Comparison of ENCODE assay signal across 11 mouse cellular contexts in genomic region chr8:84001281-84002000, GRCm38 (mm10). TPM values are rescaled to one million over a fixed set of nuclear protein-coding genes. Genes with fewer than 3 reads are reported as not detected.
DNase-seq lines count a peak whose midpoint lies in the region; ATAC-seq lines count a peak whose summit lies in the region.
"Had no signal": no experiment of that assay in that cellular context is flagged by ENCODE, and none has a peak within 500 bp of the region (broad histone marks: within the 10 kb centered on the region; RNA-seq: fewer than 3 reads in every experiment).

TSS of gene 1700067K01Rik (plus strand) at chr8:84001502.

- WGBS in heart, embryonic 15.5 days = 45% methylated on average over 61 of the region's 61 CpGs
- WGBS in hindbrain, embryonic 11.5 days = 18% methylated on average over 61 of the region's 61 CpGs
- 20% methylated on average over 60 of the region's 61 CpGs for WGBS in midbrain, embryonic 16.5 days

- no peak within 1 kb of the TSS for H3K9ac ChIP-seq in heart, embryonic 15.5 days
- H3K9ac ChIP-seq in hindbrain, embryonic 11.5 days (ENCODE audit: low read depth, low read length) = 0 out of 2 replicates have a peak within 1 kb of the TSS, but pooled peaks have one; percentile 23
- peak within 1 kb of the TSS; percentile 41 for H3K9ac ChIP-seq in midbrain, embryonic 16.5 days (ENCODE audit: low read depth, low read length)

- intact Hi-C loops in heart, postnatal 25 days (cut with DNase I) = no loop called here
- intact Hi-C loops in gastrocnemius, postnatal 36 days (cut with DNase I) = no loop called here
- intact Hi-C loops in left cerebral cortex, postnatal 14 days (cut with DNase I) = no loop called here

- peaks cover 49% of the 10 kb centered on the region for H3K4me1 ChIP-seq in heart, embryonic 15.5 days (replicated peaks)
- H3K4me1 ChIP-seq in hindbrain, embryonic 11.5 days (replicated peaks; ENCODE audit: control insufficient read depth, insufficient read depth, low read length) = peaks cover 18% of the 10 kb centered on the region
- H3K4me1 ChIP-seq in midbrain, embryonic 16.5 days (ENCODE audit: control insufficient read depth, insufficient read depth, low read length) = peaks cover 16% of the 10 kb centered on the region

- no peaks in the 10 kb centered on the region for H3K27me3 ChIP-seq in heart, embryonic 15.5 days
- H3K27me3 ChIP-seq in hindbrain, embryonic 11.5 days (ENCODE audit: control insufficient read depth, insufficient read depth, low read length) = peaks cover 27% of the 10 kb centered on the region
- peaks cover 12% of the 10 kb centered on the region; the same call in 1 of the 2 replicates for H3K27me3 ChIP-seq in midbrain, embryonic 16.5 days (ENCODE audit: control insufficient read depth, insufficient read depth, low read depth, low read length)

- H3K4me3 ChIP-seq in heart, embryonic 15.5 days = peak within 1 kb of the TSS; percentile 6; the same call in 1 of the 2 replicates
- H3K4me3 ChIP-seq in hindbrain, embryonic 11.5 days (ENCODE audit: low read depth, low read length) = peak within 1 kb of the TSS; percentile 4
- no peak within 1 kb of the TSS for H3K4me3 ChIP-seq in midbrain, embryonic 16.5 days (ENCODE audit: low read depth, low read length)

- no peaks in the 10 kb centered on the region for H3K9me3 ChIP-seq in heart, embryonic 15.5 days (replicated peaks)
- H3K9me3 ChIP-seq in hindbrain, embryonic 11.5 days (ENCODE audit: control insufficient read depth, low read length) = no peaks in the 10 kb centered on the region
- H3K9me3 ChIP-seq in midbrain, embryonic 16.5 days (replicated peaks; ENCODE audit: control insufficient read depth, low read length, poor library complexity, severe bottlenecking) = no peaks in the 10 kb centered on the region

- no peak for DNase-seq in heart, postnatal 25 days (ENCODE audit: low spot score)
- DNase-seq in ZHBTc4 (ENCODE audit: low read depth, low spot score) = peak; percentile 75
- DNase-seq in hindbrain, embryonic 11.5 days (ENCODE audit: low spot score) = peak; percentile 33
- DNase-seq in gastrocnemius, postnatal 36 days = no peak
- no peak for DNase-seq in left cerebral cortex, postnatal 14 days (ENCODE audit: low spot score in 2 of 2)
- DNase-seq: cerebellum, adult 8-10 months; left cerebral cortex, postnatal 4 days had no signal

- H3K27ac ChIP-seq in heart, embryonic 15.5 days = no peak within 1 kb of the TSS
- no peak within 1 kb of the TSS for H3K27ac ChIP-seq in hindbrain, embryonic 11.5 days (ENCODE audit: low read depth, low read length)
- no peak within 1 kb of the TSS for H3K27ac ChIP-seq in midbrain, embryonic 16.5 days (ENCODE audit: low read length)

- peak within 1 kb of the TSS; percentile 14 for H3K4me2 ChIP-seq in heart, embryonic 15.5 days
- peak within 1 kb of the TSS; percentile 14 for H3K4me2 ChIP-seq in hindbrain, embryonic 11.5 days (replicated peaks; ENCODE audit: low read depth, low read length)
- H3K4me2 ChIP-seq in midbrain, embryonic 16.5 days (ENCODE audit: low read length) = peak within 1 kb of the TSS; percentile 16; the same call in 1 of the 2 replicates

- ATAC-seq in heart, embryonic 15.5 days (replicated peaks; ENCODE audit: insufficient number of reproducible peaks, insufficient read depth, low FRiP score, low read depth) = no peak
- no peak for ATAC-seq in hindbrain, embryonic 11.5 days (ENCODE audit: low FRiP score)
- no peak for ATAC-seq in midbrain, embryonic 16.5 days
- no peak for ATAC-seq in erythroid progenitor cell, adult 5-6 weeks (replicated peaks; ENCODE audit: low FRiP score, poor library complexity, severe bottlenecking)

- H3K36me3 ChIP-seq in heart, embryonic 15.5 days = no peaks in the 10 kb centered on the region; the same call in none of the 2 replicates
- H3K36me3 ChIP-seq in hindbrain, embryonic 11.5 days (ENCODE audit: control insufficient read depth, insufficient read depth, low read length) = peaks cover 5% of the 10 kb centered on the region; the same call in 1 of the 2 replicates
- H3K36me3 ChIP-seq in midbrain, embryonic 16.5 days (ENCODE audit: control insufficient read depth, insufficient read depth, low read length) = 0 out of 2 replicates have a peak, but pooled peaks cover 3% of the 10 kb centered on the region

RNA-seq across cellular contexts. Expression of gene 1700067K01Rik, which starts in this region (rescaled TPM):
- 0.74 and 0.90 TPM in 2 replicates for polyA plus RNA-seq in heart, embryonic 15.5 days (2015; fragmentation: Nextera tagmentation; extraction: Ambion mirVana)
- under 1 TPM in 1 of 2 experiments, not detected in 1; 0.26 TPM for total RNA-seq in heart, postnatal 25 days (2021)
- polyA plus RNA-seq in hindbrain, embryonic 11.5 days (2014; fragmentation: Nextera tagmentation; extraction: Ambion mirVana) = 0.80 and 0.93 TPM in 2 replicates
- 1.1 and 1.3 TPM in 2 replicates for polyA plus RNA-seq in midbrain, embryonic 16.5 days (2015; fragmentation: Nextera tagmentation; extraction: Ambion mirVana)
- under 1 TPM in 1 of 2 experiments, not detected in 1; 0.48 TPM for total RNA-seq in gastrocnemius, postnatal 36 days (2021)
- under 1 TPM; 0.40 to 0.57 TPM for total RNA-seq in left cerebral cortex, postnatal 14 days (2021)
- 1.8 and 10.5 TPM in 2 replicates for total RNA-seq in erythroid progenitor cell, adult 5-6 weeks (2015; ENCODE audit: low replicate concordance)
- total RNA-seq in erythroid progenitor cell, adult 5-6 weeks (2017; ENCODE audit: low replicate concordance) = 2.6 and 4.7 TPM in 2 replicates
- total RNA-seq: granulocyte monocyte progenitor cell, adult 5-6 weeks had no signal

Comparison
In these comparisons a context has a peak if more than half of its experiments do, and no peak if none do; other contexts are left out.
1. Peak in DNase-seq, H3K4me3 ChIP-seq, H3K9ac ChIP-seq and H3K4me2 ChIP-seq in hindbrain, embryonic 11.5 days; RNA of the gene not detected or under 1 TPM.